Mouse (Mus musculus): ENCODE results near the gene Evi2b. TPM values are rescaled to one million over a fixed set of nuclear protein-coding genes. Genes with fewer than 3 reads are reported as not detected.

Gene Evi2b
- total and polyA plus RNA-seq, 3 experiments, result 12.0 to 105 (median 40.5) TPM

DNA sequence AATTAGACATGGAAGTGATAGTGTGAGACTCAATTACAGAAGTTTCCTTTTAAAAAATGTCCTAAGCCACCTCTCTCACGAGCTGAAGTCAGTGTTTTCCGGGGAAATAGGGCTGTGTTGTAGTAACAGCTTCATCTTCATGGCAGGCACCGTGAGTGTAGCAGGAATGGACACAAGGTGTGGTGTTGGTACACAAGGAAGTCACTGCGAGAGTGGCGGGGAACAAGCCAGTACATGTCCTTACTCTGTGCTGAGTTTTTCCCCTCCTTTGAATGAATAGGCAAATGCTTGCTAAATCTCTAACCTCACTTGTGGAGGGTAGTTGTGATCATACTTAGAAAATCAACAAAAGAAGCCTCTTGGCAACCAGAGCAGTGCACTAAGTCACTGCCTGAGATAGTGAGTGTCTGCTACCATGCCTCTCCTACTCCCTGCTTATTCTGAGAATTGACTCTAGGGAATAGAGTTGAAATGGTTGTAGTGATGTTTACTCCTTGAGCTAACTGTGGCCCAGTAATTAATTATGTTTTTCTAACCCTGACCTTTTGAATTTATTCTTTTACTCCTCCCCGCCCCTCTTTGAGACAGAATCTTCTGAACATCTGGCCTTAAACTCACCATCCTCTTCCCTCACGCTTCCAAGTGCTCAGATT lies 39.6 kb downstream of the Evi2b start:
- peaks cover 11 to 43% of the 10 kb centered on the region in 2 experiments for H3K4me1 ChIP-seq (ENCODE audit: control insufficient read depth in 1 of 2, insufficient read depth in 2 of 2)
- DNase-seq (ENCODE audit: extremely low read depth), result peak; percentile 82
- in situ Hi-C loops (cut with MboI; ENCODE audit: low pct_ligation_motif_present, low pct_unique_long_range_greater_than_20kb, low sequenced_read_pairs) (no loop called here), dilution Hi-C loops (cut with MboI; ENCODE audit: extremely low pct_ligation_motif_present, extremely low pct_unique_long_range_greater_than_20kb, low sequenced_read_pairs) (no loop called here)
- H3K79me2 ChIP-seq (replicated peaks; ENCODE audit: control insufficient read depth, extremely low read depth, insufficient read depth, poor library complexity, severe bottlenecking), result no peaks in the 10 kb centered on the region
- peaks cover 0 to 22% of the 10 kb centered on the region in 2 experiments for H3K36me3 ChIP-seq (replicated peaks in 1 of 2; ENCODE audit: control insufficient read depth in 1 of 2, insufficient read depth in 1 of 2, low read length in 1 of 2)
- H3K27me3 ChIP-seq (replicated peaks), result no peaks in the 10 kb centered on the region
- H3K9ac ChIP-seq (ENCODE audit: insufficient read depth, low read depth), result peak overlapping the region; percentile 68
- H3K4me2 ChIP-seq (ENCODE audit: insufficient read depth, low read depth, poor library complexity, severe bottlenecking), result peak overlapping the region; percentile 48
- H3K27ac ChIP-seq (ENCODE audit: insufficient read depth, low read depth), result peak overlapping the region; percentile 48
- H3K9me3 ChIP-seq (replicated peaks; ENCODE audit: low read length), result no peaks in the 10 kb centered on the region
- TF ChIP-seq MEF2A (IDR thresholded peaks at IDR 0.05; ENCODE audit: borderline replicate concordance, low read depth, low read length) (peak; percentile 89), JUND (conservative IDR thresholded peaks at IDR 0.05; ENCODE audit: low read depth, low read length) (peak; percentile 42), GABPA (IDR thresholded peaks at IDR 0.05; ENCODE audit: insufficient replicate concordance, low read depth, low read length) (no peak), JUN (IDR thresholded peaks at IDR 0.05; ENCODE audit: insufficient read depth, low read depth, low read length) (0 out of 2 replicates have a peak, but pooled peaks have one; percentile 15), HCFC1 (IDR thresholded peaks at IDR 0.05; ENCODE audit: low read depth, low read length) (peak; percentile 56), POLR2AphosphoS2 (IDR thresholded peaks at IDR 0.05; ENCODE audit: low read depth, low read length) (peak; percentile 78; the same call in 1 of the 2 replicates), TBP (conservative IDR thresholded peaks at IDR 0.05; ENCODE audit: low read depth, low read length) (peak; percentile 86), BHLHE40 (IDR thresholded peaks at IDR 0.05; ENCODE audit: low read depth, low read length) (peak; percentile 72), E2F4 (IDR thresholded peaks at IDR 0.05; ENCODE audit: insufficient replicate concordance, low read depth, low read length) (0 out of 2 replicates have a peak, but pooled peaks have one; percentile 75), NELFE (IDR thresholded peaks at IDR 0.05; ENCODE audit: low read depth, low read length) (peak; percentile 66), MXI1 (IDR thresholded peaks at IDR 0.05; ENCODE audit: low read depth, low read length) (peak; percentile 77; the same call in 1 of the 2 replicates), ZMIZ1 (IDR thresholded peaks at IDR 0.05; ENCODE audit: low read depth, low read length) (peak; percentile 83), ZC3H11A (IDR thresholded peaks at IDR 0.05; ENCODE audit: low read depth, low read length) (no peak), EP300 (IDR thresholded peaks at IDR 0.05; ENCODE audit: low read length) (peak; percentile 89), ETS1 (conservative IDR thresholded peaks at IDR 0.05; ENCODE audit: low read depth, low read length) (peak; percentile 60; the same call in 1 of the 2 replicates), MAFK (IDR thresholded peaks at IDR 0.05; ENCODE audit: insufficient replicate concordance, low read length) (peak; percentile 29; the same call in 1 of the 2 replicates), SIN3A (IDR thresholded peaks at IDR 0.05; ENCODE audit: low read length) (peak; percentile 85; the same call in 1 of the 2 replicates), MAZ (IDR thresholded peaks at IDR 0.05; ENCODE audit: low read depth, low read length) (no peak; the same call in 1 of the 2 replicates), CTCF (conservative IDR thresholded peaks at IDR 0.05 in 1 of 2, IDR thresholded peaks at IDR 0.05 in 1 of 2; ENCODE audit: low read depth in 2 of 2, low read length in 2 of 2) (no peak), UBTF (IDR thresholded peaks at IDR 0.05; ENCODE audit: low read depth, low read length) (peak; percentile 44; the same call in 1 of the 2 replicates), MAX (IDR thresholded peaks at IDR 0.05; ENCODE audit: low read length) (peak; percentile 93), IRF4 (IDR thresholded peaks at IDR 0.05; ENCODE audit: low read depth, low read length) (peak; percentile 87), ZNF384 (IDR thresholded peaks at IDR 0.05; ENCODE audit: low read depth, low read length) (0 out of 2 replicates have a peak, but pooled peaks have one; percentile 38), TCF12 (IDR thresholded peaks at IDR 0.05; ENCODE audit: low read depth, low read length) (peak; percentile 91), CHD1 (IDR thresholded peaks at IDR 0.05; ENCODE audit: low read depth, low read length) (peak; percentile 100), ZKSCAN1 (IDR thresholded peaks at IDR 0.05; ENCODE audit: borderline replicate concordance, low read depth, low read length) (no peak), NRF1 (IDR thresholded peaks at IDR 0.05; ENCODE audit: low read depth, low read length) (peak; percentile 44; the same call in 1 of the 2 replicates), KAT2A (IDR thresholded peaks at IDR 0.05; ENCODE audit: insufficient replicate concordance, low read length) (no peak), MYC (IDR thresholded peaks at IDR 0.05; ENCODE audit: low read depth, low read length) (peak; percentile 86), ELF1 (IDR thresholded peaks at IDR 0.05; ENCODE audit: low read depth, low read length) (peak; percentile 84), RCOR1 (conservative IDR thresholded peaks at IDR 0.05; ENCODE audit: low read depth, low read length) (peak; percentile 85), PAX5 (IDR thresholded peaks at IDR 0.05; ENCODE audit: low read length) (no peak), SMC3 (IDR thresholded peaks at IDR 0.05; ENCODE audit: low read depth, low read length) (peak; percentile 28), RAD21 (IDR thresholded peaks at IDR 0.05; ENCODE audit: low read depth, low read length) (peak; percentile 3), USF2 (conservative IDR thresholded peaks at IDR 0.05; ENCODE audit: low read depth, low read length) (no peak), USF1 (IDR thresholded peaks at IDR 0.05; ENCODE audit: low read depth, low read length) (no peak), CHD2 (IDR thresholded peaks at IDR 0.05; ENCODE audit: low read length) (peak; percentile 58; the same call in 1 of the 2 replicates), POLR2A (IDR thresholded peaks at IDR 0.05; ENCODE audit: low read depth, low read length) (peak; percentile 73)
- H3K4me3 ChIP-seq (replicated peaks in 1 of 3; ENCODE audit: low read depth in 2 of 3, low read length in 2 of 3, poor library complexity in 1 of 3), result no peak overlapping the region

Data from CH12.LX (cell line).